Mouse (Mus musculus): ENCODE results near the gene Ddx5.
"Not testable (repeated sequence)": the region's sequence is repeated elsewhere in the genome, so short reads cannot be mapped to it uniquely, and the experiment has no call there.

Gene Ddx5

GRCm38 (mm10) chr11:106788775-106789459 lies at the start of gene Ddx5, which contains the start of gene Cep95:
TSS of gene Ddx5 (minus strand) at chr11:106789185.
TSS of gene Cep95 (plus strand) at chr11:106789252.
- peak; percentile 86 for ATAC-seq (ENCODE audit: insufficient number of reproducible peaks, low FRiP score, low TSS enrichment)

GRCm38 (mm10) chr11:106828079-106828478 lies 39.1 kb upstream of the Ddx5 start:
- ATAC-seq (ENCODE audit: insufficient number of reproducible peaks, low FRiP score, low TSS enrichment): no peak

- no peak for ATAC-seq (ENCODE audit: insufficient number of reproducible peaks, low FRiP score, low TSS enrichment)
Measured at GRCm38 (mm10) chr11:106824403-106824802, 35.4 kb upstream of the Ddx5 start.

DNA sequence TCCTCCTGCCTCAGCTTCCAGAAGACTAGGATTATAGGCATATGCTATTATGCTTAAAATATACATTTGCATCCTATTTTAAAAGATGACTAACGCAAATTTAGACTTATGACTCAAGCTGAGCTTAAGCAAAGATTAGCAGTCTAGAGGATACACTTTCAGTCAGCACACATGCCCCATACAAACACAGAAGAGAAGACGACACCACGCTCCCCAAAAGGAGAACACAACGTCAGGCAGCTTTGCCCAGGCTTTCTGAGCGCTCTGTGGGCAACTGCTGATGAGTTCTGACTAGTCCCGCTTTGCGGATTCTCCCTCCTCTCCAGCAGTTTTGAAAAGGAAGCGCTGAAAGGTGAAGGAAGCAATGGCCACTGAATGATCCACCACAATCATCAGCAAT lies 34.8 kb upstream of the Ddx5 start:
- ATAC-seq (ENCODE audit: insufficient number of reproducible peaks, low FRiP score, low TSS enrichment): no peak

DNA sequence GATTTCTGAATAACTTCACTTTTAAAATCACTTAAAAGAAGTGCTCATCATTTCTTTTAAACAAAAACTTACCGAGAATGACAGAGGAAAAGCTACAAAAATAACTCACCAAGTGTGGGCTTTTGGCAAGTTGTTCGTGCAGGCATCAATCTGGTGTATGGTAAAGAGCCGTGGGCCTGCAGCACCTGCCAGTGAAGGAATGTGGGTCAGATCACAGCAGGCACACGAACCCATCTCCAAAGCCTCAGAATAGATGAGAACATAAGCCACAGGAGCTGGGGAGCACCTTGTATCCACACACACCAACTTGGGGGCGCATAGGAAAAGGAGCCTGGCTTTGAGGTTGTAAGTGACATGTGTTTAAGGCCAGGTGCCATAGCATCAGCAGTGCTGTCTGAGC lies 33.9 kb upstream of the Ddx5 start:
- ATAC-seq (ENCODE audit: insufficient number of reproducible peaks, low FRiP score, low TSS enrichment): peak; percentile 94

DNA sequence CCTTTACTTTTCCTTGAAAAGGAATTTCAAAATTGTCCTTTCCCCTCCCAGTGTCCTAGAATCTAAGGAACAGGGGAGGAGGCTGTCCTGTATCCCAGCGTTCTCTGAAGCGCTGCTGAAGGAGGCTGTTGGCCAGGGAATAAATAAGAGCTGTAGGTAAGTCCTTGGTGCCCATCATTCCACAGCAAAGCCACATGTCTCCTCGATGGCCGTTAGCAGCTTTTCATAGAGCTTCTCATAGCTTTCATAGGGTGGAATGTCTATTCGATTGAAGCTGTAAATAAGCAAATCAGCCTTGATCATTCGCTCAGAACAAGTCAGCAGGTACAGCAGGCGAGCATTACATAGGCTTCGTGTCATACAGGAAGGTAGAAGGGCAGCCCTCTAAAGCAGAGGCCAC lies 33.5 kb upstream of the Ddx5 start:
- ATAC-seq (ENCODE audit: insufficient number of reproducible peaks, low FRiP score, low TSS enrichment): peak; percentile 32; the same call in 1 of the 2 replicates

DNA sequence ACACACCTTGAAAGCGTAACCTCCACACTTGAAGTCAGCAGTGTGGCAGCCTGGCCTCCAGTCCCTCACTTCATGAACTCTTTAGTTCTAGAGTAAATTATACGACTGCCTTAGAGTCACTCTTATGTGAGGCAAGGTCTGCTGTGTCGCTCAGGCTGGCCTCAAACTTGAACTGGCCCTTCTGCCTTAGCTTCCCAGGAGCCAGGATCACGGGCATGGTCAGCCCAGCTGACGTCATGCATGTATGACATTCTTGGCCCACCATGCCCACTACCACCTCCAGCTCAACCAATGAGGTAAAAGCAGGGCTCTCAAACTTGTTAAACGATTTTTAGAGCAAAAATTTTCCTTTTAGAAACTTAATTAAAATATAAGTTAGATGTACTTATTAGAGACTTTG lies 32.4 kb upstream of the Ddx5 start:
- ATAC-seq (ENCODE audit: insufficient number of reproducible peaks, low FRiP score, low TSS enrichment): no peak

DNA sequence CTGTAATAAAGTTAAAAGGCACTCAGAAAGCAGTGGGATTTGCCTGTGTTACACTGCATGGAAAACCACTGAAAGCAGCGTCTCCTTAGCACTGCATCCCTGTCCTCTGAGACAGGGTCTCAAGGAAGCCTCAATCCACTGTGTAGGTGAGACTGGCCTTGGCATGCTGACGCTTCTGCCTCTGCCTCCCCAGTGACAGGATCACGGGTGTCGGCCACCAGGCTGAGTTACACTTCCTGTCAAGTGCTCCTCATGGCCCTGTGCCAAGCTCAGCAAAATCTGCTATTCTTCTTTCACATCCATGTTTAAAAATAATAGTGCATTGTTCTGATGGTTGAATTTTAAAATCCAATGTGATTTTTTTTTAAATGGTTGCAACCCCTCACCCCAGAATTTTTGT lies 32.0 kb upstream of the Ddx5 start:
- ATAC-seq (ENCODE audit: insufficient number of reproducible peaks, low FRiP score, low TSS enrichment): no peak

- ATAC-seq (ENCODE audit: insufficient number of reproducible peaks, low FRiP score, low TSS enrichment): no peak
Measured at GRCm38 (mm10) chr11:106820252-106820651, 31.3 kb upstream of the Ddx5 start.

- ATAC-seq (ENCODE audit: insufficient number of reproducible peaks, low FRiP score, low TSS enrichment): no peak
Measured at GRCm38 (mm10) chr11:106819595-106819994, 30.6 kb upstream of the Ddx5 start.

DNA sequence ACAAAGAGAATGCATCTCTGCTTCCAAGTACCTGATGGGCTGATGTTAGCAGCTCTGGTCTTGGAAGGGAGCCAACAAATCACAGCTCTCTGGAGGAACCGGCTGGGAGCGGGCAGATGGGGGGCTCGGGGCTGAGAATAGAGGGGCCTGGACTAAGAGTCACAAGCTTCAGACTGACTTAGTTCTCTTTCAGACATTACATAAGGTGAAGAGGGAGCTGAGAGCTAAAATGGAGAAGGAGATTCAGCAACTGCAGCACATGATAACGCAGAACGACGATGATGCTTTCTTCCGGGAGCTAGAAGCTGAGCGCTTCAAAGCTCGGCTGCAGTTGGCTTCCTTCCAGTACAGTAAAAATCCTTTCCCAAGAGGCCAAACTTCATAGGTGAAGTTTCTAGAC lies 29.4 kb upstream of the Ddx5 start:
- ATAC-seq (ENCODE audit: insufficient number of reproducible peaks, low FRiP score, low TSS enrichment): no peak

DNA sequence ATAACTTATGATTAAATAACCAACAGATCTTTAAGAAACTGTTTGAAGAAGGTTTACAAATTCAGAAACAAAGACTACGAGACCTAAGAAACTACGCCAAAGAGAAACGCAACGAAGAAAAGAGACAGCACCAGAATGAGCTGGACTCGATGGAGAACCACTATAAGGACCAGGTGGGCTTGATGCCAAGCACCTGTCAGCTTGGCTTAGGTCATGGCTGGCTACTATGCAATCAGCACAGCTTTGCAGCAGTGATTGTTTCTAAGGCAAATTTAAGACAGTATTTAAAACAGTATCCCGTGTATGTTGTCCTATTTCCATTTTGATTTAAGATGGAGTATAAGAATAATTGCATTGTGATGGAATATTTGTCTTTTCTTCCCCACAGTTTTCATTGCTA lies 28.8 kb upstream of the Ddx5 start:
- no peak for ATAC-seq (ENCODE audit: insufficient number of reproducible peaks, low FRiP score, low TSS enrichment)

DNA sequence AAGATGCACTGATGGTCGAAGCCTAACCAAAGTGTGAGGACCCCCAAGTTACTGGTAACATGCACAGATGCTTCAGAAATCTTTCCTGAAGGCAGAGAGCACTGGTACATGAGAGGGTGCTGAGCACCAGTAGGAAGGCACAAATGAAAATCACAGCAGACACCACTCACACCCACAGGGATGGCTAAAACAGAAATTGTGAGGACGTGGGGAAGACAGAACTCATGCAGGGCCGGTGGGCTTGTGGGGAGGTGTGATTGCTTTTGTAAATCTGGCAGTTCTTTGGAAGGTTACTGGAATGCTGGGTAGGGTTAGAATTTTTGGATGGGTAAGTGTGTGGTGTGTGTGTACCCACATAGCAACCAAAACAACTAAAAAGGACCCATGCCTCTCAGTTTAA lies 28.2 kb upstream of the Ddx5 start:
- ATAC-seq (ENCODE audit: insufficient number of reproducible peaks, low FRiP score, low TSS enrichment): no peak

DNA sequence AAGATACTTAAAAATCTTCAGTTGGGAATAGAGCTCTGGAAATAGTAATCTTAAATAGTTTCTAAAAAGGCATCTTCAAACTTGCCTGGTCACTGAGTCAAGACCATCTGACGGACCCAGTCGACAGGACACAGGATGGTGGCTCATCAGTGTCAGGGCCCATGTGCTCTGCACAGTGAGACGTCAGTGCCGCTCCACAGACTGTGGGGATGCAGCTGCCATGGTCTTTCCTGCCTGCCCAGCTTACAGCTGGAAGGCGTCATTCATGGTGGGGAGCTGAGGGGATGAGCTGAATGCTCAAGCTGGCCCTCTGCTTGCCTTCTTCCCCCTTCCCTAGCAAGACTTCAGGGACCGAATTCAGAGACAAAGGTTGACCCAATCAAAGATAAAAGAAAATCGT lies 27.3 kb upstream of the Ddx5 start:
- no peak for ATAC-seq (ENCODE audit: insufficient number of reproducible peaks, low FRiP score, low TSS enrichment)

DNA sequence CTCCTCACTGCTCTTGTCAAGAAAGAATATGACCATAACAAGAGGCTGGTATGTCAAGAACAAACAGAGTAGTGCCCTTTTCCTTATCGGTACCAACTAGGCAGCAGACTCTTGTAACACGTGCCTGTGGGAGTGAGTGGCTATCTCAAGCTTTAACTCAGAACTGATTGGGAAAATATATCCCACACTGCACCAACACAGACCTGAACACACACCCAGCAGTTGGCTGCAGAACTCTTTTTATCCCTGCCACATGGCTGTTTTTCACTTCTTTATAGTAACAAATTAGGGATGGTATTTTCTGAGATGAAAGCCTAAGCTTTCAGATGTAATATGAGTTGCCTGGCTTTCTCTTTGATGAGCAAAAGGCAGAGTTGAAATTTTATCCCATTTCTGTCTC lies 26.8 kb upstream of the Ddx5 start:
- ATAC-seq (ENCODE audit: insufficient number of reproducible peaks, low FRiP score, low TSS enrichment): no peak

GRCm38 (mm10) chr11:106815331-106815730 lies 26.3 kb upstream of the Ddx5 start:
- no peak; the same call in 1 of the 2 replicates for ATAC-seq (ENCODE audit: insufficient number of reproducible peaks, low FRiP score, low TSS enrichment)

DNA sequence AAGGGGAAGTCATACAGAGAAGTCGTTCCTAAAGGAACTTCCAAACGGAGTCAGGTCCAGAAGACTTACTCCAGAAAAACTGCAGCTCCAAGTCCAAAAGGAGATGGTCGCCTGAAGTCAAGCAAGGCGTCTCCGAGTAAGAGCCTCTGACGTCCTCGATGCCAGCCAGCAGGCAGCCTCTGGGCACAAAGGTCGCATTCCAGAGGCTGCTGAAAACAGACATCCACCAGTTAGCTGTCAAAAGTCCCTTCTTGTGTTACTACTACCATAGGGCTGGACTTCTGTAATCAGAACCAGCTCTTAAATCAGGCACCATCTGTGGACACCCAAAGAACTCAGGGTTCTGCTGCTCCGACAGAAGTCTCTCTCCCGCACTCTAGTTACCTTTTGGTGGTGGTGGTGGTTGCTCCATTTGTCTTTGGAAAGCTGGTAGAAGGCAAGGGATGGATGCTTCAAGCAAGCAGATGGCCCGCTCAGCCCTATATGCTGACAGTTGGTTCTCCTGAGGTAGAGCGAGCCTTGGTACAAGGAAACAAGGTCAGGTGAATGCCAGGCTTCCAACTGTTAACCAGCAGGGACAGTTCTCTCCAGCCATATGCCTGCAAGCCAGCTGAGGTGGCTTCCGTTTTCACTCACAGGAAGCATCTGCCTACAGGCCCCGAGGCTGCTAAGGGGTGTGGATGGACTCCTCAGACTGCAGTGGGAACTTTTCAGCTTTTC lies 25.8 kb upstream of the Ddx5 start:
- peak; percentile 88 for ATAC-seq (ENCODE audit: insufficient number of reproducible peaks, low FRiP score, low TSS enrichment)

DNA sequence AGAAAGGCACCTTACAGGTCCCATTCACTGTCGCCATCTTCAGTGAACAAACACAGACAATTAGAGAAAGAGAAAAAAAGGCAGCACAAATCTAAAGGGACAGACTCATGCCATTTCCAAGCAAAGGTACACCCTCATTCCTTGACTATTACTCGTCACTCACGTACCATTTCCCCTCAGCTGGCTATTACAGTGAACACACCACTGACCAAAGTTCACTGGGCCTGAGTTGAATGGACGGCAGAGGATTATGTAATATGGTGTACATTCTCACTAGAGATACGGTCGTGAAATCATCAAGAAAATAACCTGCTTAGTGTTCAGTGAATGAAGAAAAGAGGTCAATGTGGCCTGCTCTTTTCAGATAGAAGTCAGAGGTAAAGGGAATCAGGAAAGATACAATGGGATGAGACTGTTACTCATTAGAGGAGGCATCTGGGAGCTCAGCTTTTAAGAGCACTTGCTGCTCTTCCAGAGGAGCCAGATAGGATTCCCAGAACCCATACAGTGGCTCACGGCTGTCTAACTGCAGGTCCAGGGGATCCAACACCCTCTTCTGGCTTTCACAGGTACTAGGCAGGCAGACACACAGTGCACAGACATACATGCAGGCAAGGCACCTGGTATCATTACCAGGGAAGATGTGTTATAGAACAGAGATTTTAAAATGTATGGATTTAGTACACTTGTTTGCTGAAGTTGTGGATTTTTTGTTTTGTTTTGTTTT lies 23.6 kb upstream of the Ddx5 start:
- ATAC-seq (ENCODE audit: insufficient number of reproducible peaks, low FRiP score, low TSS enrichment): no peak

GRCm38 (mm10) chr11:106807442-106807841 lies 18.5 kb upstream of the Ddx5 start:
- ATAC-seq (ENCODE audit: insufficient number of reproducible peaks, low FRiP score, low TSS enrichment): not testable (repeated sequence)

DNA sequence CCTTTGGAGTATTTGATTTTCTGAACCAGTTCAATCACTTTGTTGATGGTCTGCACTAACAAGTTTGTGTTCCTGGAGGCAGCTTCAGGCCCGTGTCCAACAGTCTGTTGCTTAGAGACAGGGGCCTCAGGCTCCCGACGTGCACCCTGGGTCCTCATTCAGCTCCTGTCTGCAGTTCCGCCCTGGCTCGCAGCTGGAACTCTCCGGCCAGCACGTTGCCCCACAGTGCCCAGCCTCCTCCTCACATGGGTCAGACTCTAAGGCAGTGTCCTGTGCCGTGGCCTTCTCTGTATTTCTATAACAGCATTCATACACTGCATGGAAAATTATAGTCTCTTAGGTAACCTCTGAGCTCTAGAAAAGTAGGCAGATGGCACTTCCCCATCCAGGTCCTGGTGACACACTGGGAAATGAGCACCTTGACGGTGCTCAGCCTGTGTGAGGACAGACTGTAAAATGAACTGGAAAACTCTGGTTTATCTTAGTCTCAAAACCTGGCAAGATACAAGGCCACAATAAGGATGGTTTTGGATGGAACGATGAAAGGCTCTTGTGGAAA lies 13.2 kb upstream of the Ddx5 start:
- peak; percentile 52; the same call in 1 of the 2 replicates for ATAC-seq (ENCODE audit: insufficient number of reproducible peaks, low FRiP score, low TSS enrichment)

GRCm38 (mm10) chr11:106795679-106796078 lies 6.7 kb upstream of the Ddx5 start:
- ATAC-seq (ENCODE audit: insufficient number of reproducible peaks, low FRiP score, low TSS enrichment): no peak

Measured in cerebellum, adult (tissue).